Mouse (Mus musculus): Measurements from ENCODE around the gene Nr1d1. TPM values are rescaled to one million over a fixed set of nuclear protein-coding genes. Genes with fewer than 3 reads are reported as not detected.

Gene Nr1d1
- polyA plus RNA-seq, 1 experiment from 2014 or later: 2.7 TPM

GRCm38 (mm10) chr11:98797306-98797705 lies 22.2 kb upstream of the Nr1d1 start:
- no peak for ATAC-seq (replicated peaks; ENCODE audit: low FRiP score)
- Histone ChIP-seq H3K9me3 (ENCODE audit: control insufficient read depth, low read length) (no peaks in the 10 kb centered on the region), H3K4me3 (ENCODE audit: low read depth, low read length) (peak overlapping the region; percentile 100), H3K4me1 (replicated peaks; ENCODE audit: control insufficient read depth, insufficient read depth, low read length) (peaks cover 32% of the 10 kb centered on the region), H3K4me2 (peak overlapping the region; percentile 84), H3K9ac (ENCODE audit: low read depth, low read length) (peak overlapping the region; percentile 100), H3K27me3 (replicated peaks; ENCODE audit: control insufficient read depth, insufficient read depth, low read length) (no peaks in the 10 kb centered on the region), H3K36me3 (ENCODE audit: control insufficient read depth, insufficient read depth, low read length) (peaks cover 38% of the 10 kb centered on the region), H3K27ac (ENCODE audit: low read depth, low read length) (0 out of 2 replicates have a peak overlapping the region, but pooled peaks have one; percentile 30)
- DNase-seq (ENCODE audit: low spot score): no peak
- 16% methylated on average over 5 of the region's 5 CpGs for WGBS

DNA sequence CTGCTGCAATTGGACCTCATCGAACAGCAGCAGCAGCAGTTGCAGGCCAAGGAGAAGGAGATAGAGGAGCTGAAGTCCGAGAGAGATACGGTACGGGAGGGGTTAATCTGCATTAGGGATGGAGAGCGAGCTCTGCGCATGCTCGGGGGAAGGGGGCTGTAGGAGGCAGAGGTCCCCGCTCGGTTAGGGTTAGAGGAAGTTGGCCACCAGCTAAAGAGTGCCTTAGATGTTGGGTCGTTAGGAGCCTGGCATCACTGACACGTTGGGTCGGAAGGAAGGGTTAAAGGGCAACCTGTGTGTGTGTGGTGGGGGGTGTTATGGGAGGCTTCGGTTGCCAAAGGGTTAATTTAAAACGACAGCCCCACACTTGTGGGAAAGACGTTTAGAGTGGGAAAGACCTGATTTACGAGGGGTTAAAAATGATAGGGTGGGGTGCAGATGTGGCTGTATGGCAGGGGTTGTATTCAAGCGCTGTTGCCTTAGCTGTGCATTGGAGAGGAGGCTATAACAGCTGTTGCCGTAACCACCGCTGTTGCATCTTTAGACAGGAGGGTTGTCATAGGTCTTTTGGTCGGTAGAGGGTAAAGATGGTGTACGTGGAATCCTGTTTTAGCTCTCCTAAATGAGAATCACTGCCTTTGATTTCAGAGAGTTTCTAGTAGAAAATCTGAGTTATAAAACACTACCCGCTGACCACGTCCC lies 21.5 kb upstream of the Nr1d1 start:
- peak; percentile 82 for DNase-seq (ENCODE audit: low spot score)
- Histone ChIP-seq H3K4me3 (ENCODE audit: low read depth, low read length) (peak overlapping the region; percentile 100), H3K4me1 (replicated peaks; ENCODE audit: control insufficient read depth, insufficient read depth, low read length) (peaks cover 37% of the 10 kb centered on the region), H3K36me3 (ENCODE audit: control insufficient read depth, insufficient read depth, low read length) (peaks cover 32% of the 10 kb centered on the region), H3K27ac (ENCODE audit: low read depth, low read length) (peak overlapping the region; percentile 100), H3K9ac (ENCODE audit: low read depth, low read length) (peak overlapping the region; percentile 100), H3K4me2 (peak overlapping the region; percentile 84), H3K27me3 (replicated peaks; ENCODE audit: control insufficient read depth, insufficient read depth, low read length) (no peaks in the 10 kb centered on the region), H3K9me3 (ENCODE audit: control insufficient read depth, low read length) (no peaks in the 10 kb centered on the region)
- peak; percentile 27 for ATAC-seq (replicated peaks; ENCODE audit: low FRiP score)
- 5% methylated on average over 23 of the region's 23 CpGs for WGBS

- H3K27ac ChIP-seq (ENCODE audit: low read depth, low read length): peak overlapping the region; percentile 100
- DNase-seq (ENCODE audit: low spot score): peak; percentile 75
- H3K4me1 ChIP-seq (replicated peaks; ENCODE audit: control insufficient read depth, insufficient read depth, low read length): peaks cover 41% of the 10 kb centered on the region
- H3K4me3 ChIP-seq (ENCODE audit: low read depth, low read length): peak overlapping the region; percentile 100
- no peaks in the 10 kb centered on the region for H3K9me3 ChIP-seq (ENCODE audit: control insufficient read depth, low read length)
- whole genome bisulfite sequencing: under 1% methylated on average over 66 of the region's 74 CpGs
- no peaks in the 10 kb centered on the region for H3K27me3 ChIP-seq (replicated peaks; ENCODE audit: control insufficient read depth, insufficient read depth, low read length)
- H3K36me3 ChIP-seq (ENCODE audit: control insufficient read depth, insufficient read depth, low read length): peaks cover 25% of the 10 kb centered on the region
- peak; percentile 44 for ATAC-seq (replicated peaks; ENCODE audit: low FRiP score)
- peak overlapping the region; percentile 100 for H3K9ac ChIP-seq (ENCODE audit: low read depth, low read length)
- peak overlapping the region; percentile 84 for H3K4me2 ChIP-seq
These were observed 20.8 kb upstream of the Nr1d1 start for GRCm38 (mm10) chr11:98795714-98796514.

GRCm38 (mm10) chr11:98795015-98795713 lies 20.0 kb upstream of the Nr1d1 start, which contains the start of gene Msl1:
TSS of gene Msl1 (plus strand) at chr11:98795516.
- Histone ChIP-seq H3K4me3 (ENCODE audit: low read depth, low read length) (peak within 1 kb of the TSS; percentile 100), H3K4me2 (peak within 1 kb of the TSS; percentile 84), H3K27me3 (replicated peaks; ENCODE audit: control insufficient read depth, insufficient read depth, low read length) (no peaks in the 10 kb centered on the region), H3K36me3 (ENCODE audit: control insufficient read depth, insufficient read depth, low read length) (peaks cover 18% of the 10 kb centered on the region), H3K9me3 (ENCODE audit: control insufficient read depth, low read length) (no peaks in the 10 kb centered on the region), H3K4me1 (replicated peaks; ENCODE audit: control insufficient read depth, insufficient read depth, low read length) (peaks cover 41% of the 10 kb centered on the region), H3K27ac (ENCODE audit: low read depth, low read length) (peak within 1 kb of the TSS; percentile 100), H3K9ac (ENCODE audit: low read depth, low read length) (peak within 1 kb of the TSS; percentile 100)
- under 1% methylated on average over 73 of the region's 89 CpGs for WGBS
- peak; percentile 92 for DNase-seq (ENCODE audit: low spot score)
- ATAC-seq (replicated peaks; ENCODE audit: low FRiP score): peak; percentile 75

DNA sequence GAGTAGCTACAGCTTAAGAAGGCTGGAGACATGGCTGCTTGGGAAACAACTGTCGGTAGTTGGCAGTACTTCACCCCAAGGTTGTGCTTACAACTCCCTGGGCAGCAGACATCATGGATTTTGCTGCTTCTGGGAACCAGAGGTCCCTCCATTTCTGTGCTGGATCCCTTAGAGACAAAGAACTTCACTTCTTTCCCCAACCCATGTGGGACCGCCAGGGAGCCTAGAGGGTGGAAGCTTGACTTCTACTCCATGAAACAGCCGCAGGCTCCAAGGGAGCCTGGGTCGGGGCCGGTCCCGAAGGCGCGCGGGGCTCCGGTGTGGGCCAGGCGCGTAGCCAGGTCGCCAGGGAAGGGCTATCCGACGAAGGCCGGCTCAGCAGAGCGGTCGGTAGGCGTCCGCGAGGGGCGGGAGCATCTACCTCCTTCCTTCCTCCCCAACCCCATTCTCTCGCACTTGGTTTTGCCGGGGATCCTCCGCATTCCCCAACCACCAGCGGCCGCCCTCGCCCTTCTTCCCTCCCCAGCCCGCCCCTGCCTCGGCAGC lies 19.4 kb upstream of the Nr1d1 start:
- Histone ChIP-seq H3K9me3 (ENCODE audit: control insufficient read depth, low read length) (no peaks in the 10 kb centered on the region), H3K4me1 (replicated peaks; ENCODE audit: control insufficient read depth, insufficient read depth, low read length) (peaks cover 46% of the 10 kb centered on the region), H3K36me3 (ENCODE audit: control insufficient read depth, insufficient read depth, low read length) (peaks cover 18% of the 10 kb centered on the region), H3K4me2 (peak overlapping the region; percentile 84), H3K27ac (ENCODE audit: low read depth, low read length) (peak overlapping the region; percentile 100), H3K9ac (ENCODE audit: low read depth, low read length) (peak overlapping the region; percentile 100), H3K4me3 (ENCODE audit: low read depth, low read length) (peak overlapping the region; percentile 100), H3K27me3 (replicated peaks; ENCODE audit: control insufficient read depth, insufficient read depth, low read length) (no peaks in the 10 kb centered on the region)
- ATAC-seq (replicated peaks; ENCODE audit: low FRiP score): peak; percentile 70
- under 1% methylated on average over 28 of the region's 30 CpGs for WGBS
- no peak for DNase-seq (ENCODE audit: low spot score)

DNA sequence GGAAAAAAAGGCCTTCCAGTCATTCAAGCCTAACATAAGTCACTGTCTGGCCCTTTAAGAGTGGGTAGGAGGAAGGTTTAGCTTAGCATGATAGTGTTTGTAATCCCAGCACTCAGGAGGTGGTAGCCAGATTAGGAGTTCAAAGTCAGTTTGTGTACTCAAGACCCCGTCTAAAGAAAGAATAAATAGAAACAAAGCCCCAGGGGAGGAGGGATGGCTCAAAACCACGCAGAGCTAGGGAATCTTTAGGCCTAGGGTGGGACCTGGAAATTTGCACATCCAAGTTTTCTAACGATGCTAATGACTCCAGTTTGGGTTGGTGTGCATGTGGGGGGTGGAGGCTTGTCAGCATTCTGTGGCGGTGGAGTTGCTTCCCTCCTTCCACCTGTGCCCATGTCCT lies 16.9 kb upstream of the Nr1d1 start:
- Histone ChIP-seq H3K27me3 (replicated peaks; ENCODE audit: control insufficient read depth, insufficient read depth, low read length) (no peaks in the 10 kb centered on the region), H3K36me3 (ENCODE audit: control insufficient read depth, insufficient read depth, low read length) (no peaks in the 10 kb centered on the region), H3K27ac (ENCODE audit: low read depth, low read length) (peak overlapping the region; percentile 4; the same call in 1 of the 2 replicates), H3K9me3 (ENCODE audit: control insufficient read depth, low read length) (no peaks in the 10 kb centered on the region), H3K4me1 (replicated peaks; ENCODE audit: control insufficient read depth, insufficient read depth, low read length) (peaks cover 34% of the 10 kb centered on the region), H3K4me3 (ENCODE audit: low read depth, low read length) (no peak overlapping the region), H3K9ac (ENCODE audit: low read depth, low read length) (no peak overlapping the region), H3K4me2 (no peak overlapping the region)
- no peak for DNase-seq (ENCODE audit: low spot score)
- ATAC-seq (replicated peaks; ENCODE audit: low FRiP score): no peak
- 20% methylated on average over 4 of the region's 4 CpGs for WGBS

DNA sequence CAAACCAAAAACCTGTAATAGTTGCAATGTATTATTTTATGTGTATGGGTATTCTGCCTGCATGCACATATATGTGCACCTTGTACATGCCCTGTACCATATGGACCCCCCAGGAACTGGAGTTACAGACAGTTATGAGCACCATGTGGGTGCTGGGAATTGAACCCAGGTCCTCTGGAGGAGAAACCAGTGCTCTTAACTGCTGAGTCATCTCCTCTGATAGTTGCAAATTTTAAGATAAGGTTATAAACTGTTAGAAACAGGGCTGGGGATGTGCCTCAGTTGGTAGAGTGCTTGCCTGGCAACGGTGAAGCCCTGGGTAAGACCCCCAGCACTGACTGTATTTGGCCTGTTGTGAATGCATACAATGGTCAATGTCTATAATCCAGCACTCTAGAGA lies 16.3 kb upstream of the Nr1d1 start:
- no peak overlapping the region for H3K4me3 ChIP-seq (ENCODE audit: low read depth, low read length)
- ATAC-seq (replicated peaks; ENCODE audit: low FRiP score) (no peak), DNase-seq (ENCODE audit: low spot score) (no peak)
- H3K9me3 ChIP-seq (ENCODE audit: control insufficient read depth, low read length): no peaks in the 10 kb centered on the region
- no peaks in the 10 kb centered on the region for H3K36me3 ChIP-seq (ENCODE audit: control insufficient read depth, insufficient read depth, low read length)
- H3K4me1 ChIP-seq (replicated peaks; ENCODE audit: control insufficient read depth, insufficient read depth, low read length): peaks cover 33% of the 10 kb centered on the region
- 0 out of 2 replicates have a peak overlapping the region, but pooled peaks have one; percentile 22 for H3K9ac ChIP-seq (ENCODE audit: low read depth, low read length)
- H3K27me3 ChIP-seq (replicated peaks; ENCODE audit: control insufficient read depth, insufficient read depth, low read length): no peaks in the 10 kb centered on the region
- no peak overlapping the region for H3K4me2 ChIP-seq
- WGBS: 81% methylated on average over 1 of the region's 1 CpGs
- no peak overlapping the region for H3K27ac ChIP-seq (ENCODE audit: low read depth, low read length)

- Histone ChIP-seq H3K4me3 (ENCODE audit: low read depth, low read length) (no peak overlapping the region), H3K4me2 (no peak overlapping the region), H3K9ac (ENCODE audit: low read depth, low read length) (no peak overlapping the region), H3K27me3 (replicated peaks; ENCODE audit: control insufficient read depth, insufficient read depth, low read length) (no peaks in the 10 kb centered on the region), H3K9me3 (ENCODE audit: control insufficient read depth, low read length) (no peaks in the 10 kb centered on the region), H3K4me1 (replicated peaks; ENCODE audit: control insufficient read depth, insufficient read depth, low read length) (peaks cover 41% of the 10 kb centered on the region), H3K36me3 (ENCODE audit: control insufficient read depth, insufficient read depth, low read length) (no peaks in the 10 kb centered on the region), H3K27ac (ENCODE audit: low read depth, low read length) (no peak overlapping the region)
- ATAC-seq (replicated peaks; ENCODE audit: low FRiP score) (no peak), DNase-seq (ENCODE audit: low spot score) (no peak)
- 83% methylated on average over 5 of the region's 5 CpGs for WGBS
These were observed 15.6 kb upstream of the Nr1d1 start for GRCm38 (mm10) chr11:98790631-98791205.

Data from liver, embryonic 11.5 days (tissue).